Mouse (Mus musculus) kidney, postnatal 14 days (tissue): Measurements from ENCODE around the gene Sec11a.
"Not testable (repeated sequence)": the region's sequence is repeated elsewhere in the genome, so short reads cannot be mapped to it uniquely, and the experiment has no call there.

Experiments
- DNase-seq: peaks from one replicate; pipeline ENCODE4 v3.0.0; 2022; ENCODE audit warnings: mixed read lengths

The Sec11a gene

GRCm38 (mm10) chr7:80947445-80948350, at the start of gene Sec11a:
Gene Sec11a, minus strand, starts transcription at chr7:80947780.
- peak; percentile 96 for DNase-seq

DNA sequence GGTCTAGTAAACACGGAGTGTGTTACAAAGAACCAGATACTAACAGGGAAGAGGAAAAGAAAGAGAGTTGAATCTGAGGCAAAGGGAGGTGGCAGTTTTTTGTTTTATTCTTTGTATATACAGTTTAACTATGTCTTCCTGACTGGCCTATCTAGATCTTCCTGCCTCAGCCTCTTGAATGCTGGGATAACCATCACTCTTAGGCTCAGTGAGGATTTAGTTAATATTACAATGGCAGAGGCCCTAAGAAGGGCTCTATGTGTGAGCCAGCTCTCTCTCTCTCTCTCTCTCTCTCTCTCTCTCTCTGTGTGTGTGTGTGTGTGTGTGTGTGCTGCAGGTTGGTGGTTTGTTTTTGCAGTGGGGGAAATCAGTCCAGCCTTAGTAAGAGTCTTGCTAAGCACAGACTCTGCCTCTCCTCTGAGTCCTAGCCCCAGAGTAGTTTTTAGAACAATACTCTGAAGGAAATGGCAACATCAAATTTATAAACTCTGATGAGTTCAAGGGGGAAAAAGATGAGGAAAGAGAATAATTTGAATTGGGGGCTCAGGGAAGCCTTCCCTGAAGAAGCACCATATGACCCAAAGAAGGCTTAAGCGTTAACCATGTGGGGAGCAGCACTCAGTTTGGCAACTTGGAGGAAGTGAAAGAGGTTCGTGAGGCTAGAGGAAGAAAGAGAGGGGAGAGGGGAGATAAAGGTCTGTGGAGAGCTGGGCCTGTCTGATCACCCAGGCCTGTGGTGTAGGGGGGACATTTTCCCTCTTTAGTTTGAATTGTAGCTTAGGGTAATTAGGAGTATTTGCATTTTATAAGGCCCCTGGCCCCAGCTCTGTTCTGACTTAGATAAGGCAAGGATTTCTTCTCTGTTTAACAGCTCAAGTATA, 47.9 kb upstream of the Sec11a start:
- no peak for DNase-seq

GRCm38 (mm10) chr7:80994663-80995005, 47.1 kb upstream of the Sec11a start:
- no peak for DNase-seq

- DNase-seq: no peak
Measured at GRCm38 (mm10) chr7:80993834-80994662, 46.5 kb upstream of the Sec11a start.

DNA sequence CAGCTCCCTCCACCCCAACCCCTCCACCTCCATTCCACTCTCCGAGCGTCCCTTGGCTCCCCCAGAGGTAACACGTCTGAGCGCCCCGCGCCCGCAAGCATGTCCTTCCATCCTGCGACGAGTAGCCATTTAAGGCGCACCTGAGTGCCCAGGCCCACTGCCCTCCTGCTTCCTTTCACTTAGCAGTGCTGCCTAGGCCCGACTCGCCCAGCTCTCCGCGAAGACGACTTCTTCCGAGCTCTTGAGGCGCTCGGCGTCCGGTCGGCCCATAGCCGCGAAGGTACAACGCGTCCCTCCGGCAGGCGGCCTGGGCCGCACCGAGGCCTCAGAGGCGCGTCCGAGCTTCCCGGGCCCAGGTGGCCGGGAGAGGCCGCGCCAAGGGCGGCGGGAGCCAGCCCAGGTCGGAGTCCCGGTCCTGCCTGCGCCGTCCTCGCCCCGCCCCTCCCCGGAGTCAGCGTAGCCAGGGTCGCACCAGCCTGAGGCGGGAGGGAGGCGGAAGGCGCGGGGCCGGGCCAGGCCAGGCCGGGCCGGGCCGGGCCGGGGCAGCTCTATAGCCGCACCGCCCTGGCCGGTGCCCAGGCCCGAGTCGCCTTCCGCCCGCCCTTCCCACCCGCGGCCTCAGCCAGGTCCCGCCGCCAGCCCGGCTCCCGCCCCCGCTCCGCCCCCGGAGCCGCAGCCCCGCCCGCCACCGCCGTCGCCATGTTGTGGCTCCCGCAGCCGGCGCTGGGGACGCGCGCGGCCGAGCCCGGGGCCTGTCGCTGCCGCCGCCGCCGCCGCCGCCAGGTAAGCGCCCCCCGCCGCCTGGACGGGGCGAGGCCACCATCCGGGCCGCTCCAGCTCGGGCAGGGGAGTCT, 45.6 kb upstream of the Sec11a start, which contains the start of gene Zfp592:
Zfp592 (plus strand) TSS at position 702 of the 854 bp plus-strand sequence.
- DNase-seq: peak; percentile 92

DNA sequence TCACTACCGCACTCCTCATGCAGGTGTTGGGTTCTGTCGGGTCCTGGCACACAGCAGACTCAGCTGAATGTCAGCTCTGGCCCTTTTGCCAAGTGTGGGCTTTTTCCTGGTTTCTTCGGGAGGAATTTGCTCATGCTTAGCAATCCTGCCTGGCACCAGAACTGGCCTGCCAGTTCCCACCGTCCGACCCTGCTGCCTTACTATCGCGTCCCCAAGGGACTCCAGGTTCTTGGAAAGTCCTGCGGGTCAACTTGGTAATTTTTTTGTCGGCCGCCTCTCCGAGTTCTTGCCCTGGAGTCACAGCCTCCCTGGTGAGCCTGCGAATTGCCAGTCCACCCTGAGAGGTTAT, 45.0 kb upstream of the Sec11a start:
- DNase-seq: peak; percentile 64

- DNase-seq: no peak
Measured at GRCm38 (mm10) chr7:80992063-80992462, 44.5 kb upstream of the Sec11a start.

DNA sequence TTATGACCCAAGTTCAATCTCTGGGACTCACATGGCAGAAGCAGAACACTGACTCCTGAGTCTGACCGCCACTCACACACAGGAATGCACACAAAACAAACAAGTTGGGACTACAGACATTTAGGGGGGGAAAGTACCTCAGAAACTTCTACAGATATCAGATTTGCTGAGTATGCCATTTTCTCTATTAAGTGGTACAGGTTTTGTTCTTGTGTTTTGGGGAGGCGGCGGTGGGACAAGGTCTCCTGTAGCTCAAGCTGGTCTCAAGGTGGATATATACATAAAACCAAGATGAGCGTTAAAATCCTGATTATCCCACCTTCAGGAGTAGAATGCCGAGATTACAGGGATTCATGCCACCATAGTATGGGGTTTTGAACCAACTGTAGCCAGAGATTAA, 44.0 kb upstream of the Sec11a start:
- no peak for DNase-seq

GRCm38 (mm10) chr7:80990276-80990675, 42.7 kb upstream of the Sec11a start:
- no peak for DNase-seq

GRCm38 (mm10) chr7:80987805-80988625, 40.4 kb upstream of the Sec11a start:
- DNase-seq: no peak

DNA sequence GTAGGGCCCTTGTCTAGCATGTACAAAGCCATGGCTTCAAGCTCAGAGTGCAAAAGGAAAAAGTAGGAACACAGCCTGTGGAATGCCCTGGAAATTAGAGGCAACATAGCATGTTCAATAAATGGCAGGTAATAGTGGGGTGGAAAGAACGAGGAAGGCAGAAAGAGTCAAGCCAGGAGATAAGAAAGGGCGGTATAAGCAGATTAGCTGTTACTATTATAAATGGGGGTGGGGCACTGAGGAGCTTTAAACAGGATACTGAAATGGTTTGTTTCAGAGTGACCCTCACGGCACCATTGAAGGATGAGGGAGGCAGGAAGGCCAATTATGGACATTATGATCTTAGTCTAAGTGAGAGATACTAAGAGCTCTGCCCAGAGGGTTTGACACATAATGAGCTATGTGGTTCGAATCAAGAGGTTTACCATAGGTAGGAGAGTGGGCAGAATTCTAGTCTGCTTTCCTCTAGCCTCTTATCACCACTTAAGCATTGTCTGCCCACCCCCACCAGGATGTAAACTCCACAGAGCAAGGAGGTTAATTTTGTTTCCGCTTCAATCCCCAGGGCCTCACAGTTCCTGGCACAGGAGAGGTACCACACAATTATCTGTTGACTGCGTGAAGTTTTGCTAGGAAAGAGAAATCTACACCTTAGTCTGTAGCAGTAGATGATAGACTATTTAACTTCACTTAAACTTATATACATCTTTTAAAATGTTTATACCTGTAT, 39.0 kb upstream of the Sec11a start:
- no peak for DNase-seq

- no peak for DNase-seq
Measured at GRCm38 (mm10) chr7:80980566-80980965, 33.0 kb upstream of the Sec11a start.

DNA sequence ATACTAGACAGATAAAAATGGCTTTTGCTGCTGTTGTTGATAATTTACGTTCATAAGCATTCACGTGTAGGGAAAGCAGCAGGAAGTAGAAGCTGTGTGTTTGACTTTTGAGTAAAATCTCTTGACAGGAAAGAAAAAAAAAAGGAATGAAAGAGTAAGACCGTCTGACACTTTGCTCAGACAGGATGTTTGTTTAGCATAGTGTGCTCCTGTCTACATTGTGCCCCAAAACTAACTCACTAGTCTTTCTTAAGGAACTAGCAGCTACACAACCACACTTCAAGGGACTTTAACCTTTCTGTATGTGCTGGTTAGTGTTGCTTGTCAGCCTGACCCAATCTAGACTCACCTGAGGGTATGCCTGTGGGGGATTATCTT, 26.0 kb upstream of the Sec11a start:
- not testable (repeated sequence) for DNase-seq

GRCm38 (mm10) chr7:80972920-80973637, 25.5 kb upstream of the Sec11a start:
- not testable (repeated sequence) for DNase-seq

- DNase-seq: no peak
Measured at GRCm38 (mm10) chr7:80972082-80972481, 24.5 kb upstream of the Sec11a start.

- no peak for DNase-seq
Measured at GRCm38 (mm10) chr7:80971419-80971818, 23.8 kb upstream of the Sec11a start.

GRCm38 (mm10) chr7:80970913-80971312, 23.3 kb upstream of the Sec11a start:
- peak; percentile 77 for DNase-seq

- no peak for DNase-seq
Measured at GRCm38 (mm10) chr7:80962799-80963198, 15.2 kb upstream of the Sec11a start.

- DNase-seq: no peak
Measured at GRCm38 (mm10) chr7:80959003-80959402, 11.4 kb upstream of the Sec11a start.

GRCm38 (mm10) chr7:80956891-80957290, 9.3 kb upstream of the Sec11a start:
- no peak for DNase-seq
